Mouse (Mus musculus) hematopoietic stem cell, adult 5-6 weeks (primary cell): Measurements from ENCODE around the gene Fam89b. TPM values are rescaled to one million over a fixed set of nuclear protein-coding genes. Genes with fewer than 3 reads are reported as not detected.
A peak's percentile ranks its signal among the peaks of the same experiment; 100 is the strongest.

Experiments
- ATAC-seq, 2 experiments: fragments of 125-278 bp in 1 of 2; replicated peaks in 1 of 2; 2 replicates each; pipeline ENCODE4 v1.8.0; 2016 to 2017; ENCODE audit warnings: inconsistent platforms in 2 of 2, mild to moderate bottlenecking in 2 of 2, moderate number of reproducible peaks in 2 of 2, low read depth in 1 of 2, moderate TSS enrichment in 1 of 2; ENCODE audit not compliant: low FRiP score in 2 of 2, poor library complexity in 2 of 2, severe bottlenecking in 2 of 2, insufficient read depth in 1 of 2, low TSS enrichment in 1 of 2
- total RNA-seq: library from RNA; stranded (forward); fragments of 172-1452, 232-1000 nt; gene quantifications from 2 replicates; pipeline ENCODE4 v1.2.3, GENCODE M21; 2017

The Fam89b gene
- total RNA-seq, 1 experiment from 2014 or later: 22.8 TPM

DNA sequence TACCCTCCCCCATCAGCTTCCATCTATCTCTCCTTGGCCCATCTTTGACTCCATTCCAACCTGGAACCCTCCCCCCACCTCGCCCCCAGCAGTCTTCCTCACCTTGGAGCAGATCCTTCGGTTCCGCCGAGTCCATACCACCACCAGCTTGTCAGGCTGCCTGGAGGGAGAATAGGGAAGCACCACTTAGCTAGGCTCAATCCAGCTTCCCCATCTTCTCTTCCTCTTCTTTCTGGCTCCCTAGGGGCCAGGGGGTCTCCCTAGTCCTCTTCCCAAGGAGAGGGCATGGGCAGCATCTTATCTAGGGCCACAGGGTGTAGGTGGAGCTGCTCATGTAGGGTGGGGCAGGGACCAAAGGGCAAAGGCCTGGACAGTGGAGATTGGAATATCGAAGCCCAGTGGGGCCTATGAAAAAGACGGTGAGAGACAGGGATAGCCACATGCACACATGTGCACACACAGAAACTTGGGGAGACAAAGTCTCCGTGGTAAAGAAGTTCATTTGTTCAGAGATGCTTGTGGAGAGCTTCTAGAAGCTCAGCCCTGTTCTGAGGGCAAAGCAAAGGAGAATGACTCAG, 6.5 kb downstream of the Fam89b start:
- no peak for ATAC-seq

GRCm38 (mm10) chr19:5721233-5721632, 8.2 kb downstream of the Fam89b start:
- no peak for ATAC-seq

- no peak for ATAC-seq
Measured at GRCm38 (mm10) chr19:5716955-5717354, 12.5 kb downstream of the Fam89b start.

DNA sequence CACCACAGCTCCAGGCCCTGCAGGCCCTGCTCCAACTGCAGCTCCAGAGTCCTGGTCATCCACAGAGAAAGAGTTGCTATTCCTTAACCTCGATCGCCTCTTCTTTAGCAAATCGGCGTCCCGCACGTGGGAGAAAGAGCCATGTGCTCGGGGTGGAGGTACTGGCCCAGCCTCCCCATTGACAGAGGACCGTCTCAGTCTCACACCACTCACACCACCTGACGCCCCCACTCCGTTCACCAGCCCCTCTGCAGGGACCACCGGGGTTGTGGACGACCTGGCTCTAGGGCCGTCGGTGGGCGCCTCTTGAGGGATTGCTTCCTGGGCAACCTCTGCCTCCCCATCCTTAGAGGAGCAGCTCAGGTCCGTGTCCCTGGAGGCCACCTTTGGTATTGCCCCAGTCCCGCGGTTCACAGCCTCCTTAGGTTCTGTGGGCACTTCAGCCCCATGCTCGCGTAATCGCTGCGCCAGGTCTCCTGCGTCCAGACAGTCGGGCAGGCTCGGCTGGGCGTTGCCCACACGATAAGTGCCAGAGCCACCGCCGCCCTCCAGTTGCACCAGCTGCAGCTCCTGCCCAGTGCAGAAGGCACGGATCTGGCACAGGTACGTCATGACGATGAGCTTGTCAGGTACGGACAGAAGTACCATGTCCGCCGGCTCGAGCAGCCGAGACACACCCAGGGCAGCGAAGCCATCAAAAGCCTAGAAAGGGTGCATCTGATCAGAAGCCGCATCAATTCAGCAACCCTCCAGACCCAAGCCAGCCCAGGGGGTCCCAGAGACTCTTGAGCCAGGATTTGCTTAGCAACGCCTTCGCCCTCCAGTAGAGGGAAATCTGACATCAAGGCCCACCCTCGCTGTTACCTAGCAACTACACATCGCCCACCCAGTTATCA, 13.4 kb downstream of the Fam89b start:
- ATAC-seq: no peak; a peak in 1 of 4 replicates

GRCm38 (mm10) chr19:5713730-5714129, 15.7 kb downstream of the Fam89b start:
- ATAC-seq: peak in 1 of 2 experiments; percentile 40; a peak in 1 of 4 replicates

- no peak for ATAC-seq
Measured at GRCm38 (mm10) chr19:5713255-5713654, 16.2 kb downstream of the Fam89b start.

DNA sequence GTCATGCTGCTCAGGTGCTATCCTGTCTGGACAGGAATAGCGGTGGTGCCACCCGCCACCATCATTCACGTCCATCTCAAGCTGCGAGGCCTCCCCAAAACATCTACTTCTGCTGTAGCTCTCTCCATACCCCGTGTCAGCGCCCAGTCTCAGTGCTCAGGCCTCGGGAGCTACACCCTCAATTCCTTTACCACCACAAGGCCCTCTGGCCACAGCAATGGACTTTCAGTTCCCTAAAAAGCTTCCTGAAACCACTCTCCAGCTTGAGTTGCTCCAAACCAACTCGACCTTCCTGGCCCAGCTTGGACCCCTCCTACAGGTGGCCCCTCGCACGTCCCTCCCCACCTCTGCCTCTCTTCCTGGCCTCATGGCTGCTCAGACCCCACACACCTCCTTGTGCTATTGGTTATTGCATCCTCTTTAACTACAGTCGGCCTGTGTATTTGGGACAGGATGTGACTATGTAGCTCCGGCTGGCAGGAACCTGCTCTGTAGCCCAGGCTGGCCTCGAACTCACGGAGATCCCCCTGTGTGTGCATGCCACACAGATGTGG, 17.5 kb downstream of the Fam89b start:
- peak in 1 of 2 experiments; percentile 37; a peak in 2 of 4 replicates for ATAC-seq

GRCm38 (mm10) chr19:5711218-5711617, 18.2 kb downstream of the Fam89b start:
- no peak for ATAC-seq

DNA sequence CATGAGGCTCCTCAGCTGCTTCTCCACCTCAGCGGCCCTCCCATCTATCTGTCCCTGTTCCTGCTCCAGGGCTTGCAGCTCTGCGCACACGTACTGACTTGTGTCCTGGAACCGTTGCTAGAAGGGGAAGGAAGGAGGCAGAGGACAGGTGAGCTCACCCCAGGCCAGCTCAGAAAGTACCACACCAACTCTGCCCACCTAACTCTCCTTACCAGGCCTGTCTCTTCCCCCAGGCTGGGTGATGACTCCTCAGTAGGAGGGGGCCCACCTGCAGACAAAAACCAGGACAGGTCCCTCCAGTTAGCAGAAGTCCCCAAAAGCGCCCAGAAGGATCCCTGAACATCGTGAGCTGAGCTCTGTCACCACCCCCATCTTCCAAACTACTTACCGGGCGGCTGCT, 18.9 kb downstream of the Fam89b start:
- no peak for ATAC-seq

DNA sequence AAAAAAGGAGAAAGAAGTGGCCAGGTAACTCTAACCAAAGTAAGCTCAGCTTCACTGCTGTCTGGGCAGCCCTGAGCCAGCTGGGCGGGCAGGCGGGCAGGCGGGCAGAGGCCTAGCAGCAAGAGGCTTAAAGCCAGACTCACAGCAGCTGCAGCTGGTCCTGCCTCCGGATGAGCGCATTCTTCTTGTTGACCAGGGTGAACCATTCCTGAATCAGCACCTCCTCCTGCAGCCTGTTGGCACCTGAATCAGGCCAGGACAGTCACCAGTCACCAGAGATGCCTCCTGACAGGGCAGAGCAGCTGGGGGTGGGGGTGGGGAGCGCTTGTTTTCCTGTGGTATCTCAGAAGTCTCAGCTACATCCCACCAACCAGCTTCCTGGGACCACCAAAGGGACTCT, 19.4 kb downstream of the Fam89b start:
- no peak for ATAC-seq

GRCm38 (mm10) chr19:5704801-5705571, 24.5 kb downstream of the Fam89b start:
- ATAC-seq: peak; percentile 49 to 54

DNA sequence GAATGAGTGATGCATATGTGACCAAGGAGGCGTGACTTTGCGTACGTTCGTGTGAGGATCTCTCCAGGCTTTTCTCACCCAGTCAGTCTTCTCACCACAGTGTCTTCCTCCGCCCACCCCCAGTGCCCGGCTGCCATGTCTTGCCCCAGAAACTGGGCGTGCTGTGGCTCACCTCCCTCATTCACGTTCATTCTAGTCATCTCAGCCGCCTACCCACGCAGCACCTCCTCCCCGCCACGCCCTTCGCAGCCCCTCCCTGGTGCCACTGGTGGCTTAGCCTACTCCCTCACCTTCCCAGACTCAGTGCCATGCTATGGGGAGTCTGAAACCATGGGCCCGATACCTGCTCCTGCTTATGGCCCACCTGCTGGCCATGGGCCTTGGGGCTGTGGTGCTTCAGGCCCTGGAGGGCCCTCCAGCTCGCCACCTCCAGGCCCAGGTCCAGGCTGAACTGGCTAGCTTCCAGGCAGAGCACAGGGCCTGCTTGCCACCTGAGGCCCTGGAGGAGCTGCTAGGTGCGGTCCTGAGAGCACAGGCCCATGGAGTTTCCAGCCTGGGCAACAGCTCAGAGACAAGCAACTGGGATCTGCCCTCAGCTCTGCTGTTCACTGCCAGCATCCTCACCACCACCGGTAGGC, 25.2 kb downstream of the Fam89b start, which contains the start of gene Kcnk7:
Kcnk7 (plus strand) TSS at position 205 of the 638 bp plus-strand sequence.
- 0 out of 4 replicates have a peak, but pooled peaks of 1 of the 2 experiments have one; percentile 1 for ATAC-seq

DNA sequence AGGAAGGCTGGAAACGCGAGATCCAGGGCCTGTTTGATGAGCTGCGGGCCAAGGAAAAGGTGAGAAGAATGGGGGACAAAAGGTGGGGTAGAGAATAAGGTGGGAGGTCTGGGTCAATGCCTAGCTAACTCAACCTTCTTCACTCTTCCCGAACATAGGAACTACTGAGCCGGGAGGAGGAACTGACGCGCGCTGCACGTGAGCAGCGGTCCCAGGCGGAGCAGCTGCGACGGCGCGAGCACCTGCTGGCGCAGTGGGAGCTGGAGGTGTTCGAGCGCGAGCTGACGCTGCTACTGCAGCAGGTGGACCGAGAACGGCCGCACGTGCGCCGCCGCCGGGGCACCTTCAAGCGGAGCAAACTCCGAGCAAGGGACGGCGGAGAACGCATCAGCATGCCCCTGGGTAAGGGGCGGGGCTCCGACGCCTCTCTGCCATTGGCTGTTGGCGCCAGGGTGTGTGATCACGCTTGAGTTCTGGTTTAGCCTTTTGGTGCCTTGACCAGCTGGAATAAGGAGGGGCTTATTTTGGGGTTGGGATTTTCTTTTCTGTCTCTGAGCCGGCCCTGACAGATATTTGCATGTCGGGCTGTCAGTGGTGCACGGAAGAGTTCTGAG, 33.5 kb downstream of the Fam89b start:
- no peak for ATAC-seq

DNA sequence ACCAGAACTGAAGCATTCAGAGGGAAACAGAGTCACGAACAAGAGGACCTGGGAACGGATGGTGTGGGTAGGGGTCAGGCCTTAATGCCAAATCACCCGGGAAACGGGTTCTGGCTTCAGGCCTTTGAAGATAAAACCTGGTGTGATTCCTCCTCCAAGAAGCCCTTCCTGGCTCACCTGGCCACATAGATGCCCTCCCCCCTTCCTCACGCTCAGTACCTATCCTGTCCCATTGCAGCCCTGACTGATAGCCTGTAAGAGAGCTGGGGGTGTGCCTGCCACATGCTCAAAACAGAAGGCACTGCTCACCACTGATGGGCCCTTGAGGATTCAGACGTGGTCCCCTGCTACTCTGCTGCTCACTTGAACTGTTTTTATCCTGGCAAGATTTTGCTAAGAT, 35.7 kb downstream of the Fam89b start:
- ATAC-seq: no peak

DNA sequence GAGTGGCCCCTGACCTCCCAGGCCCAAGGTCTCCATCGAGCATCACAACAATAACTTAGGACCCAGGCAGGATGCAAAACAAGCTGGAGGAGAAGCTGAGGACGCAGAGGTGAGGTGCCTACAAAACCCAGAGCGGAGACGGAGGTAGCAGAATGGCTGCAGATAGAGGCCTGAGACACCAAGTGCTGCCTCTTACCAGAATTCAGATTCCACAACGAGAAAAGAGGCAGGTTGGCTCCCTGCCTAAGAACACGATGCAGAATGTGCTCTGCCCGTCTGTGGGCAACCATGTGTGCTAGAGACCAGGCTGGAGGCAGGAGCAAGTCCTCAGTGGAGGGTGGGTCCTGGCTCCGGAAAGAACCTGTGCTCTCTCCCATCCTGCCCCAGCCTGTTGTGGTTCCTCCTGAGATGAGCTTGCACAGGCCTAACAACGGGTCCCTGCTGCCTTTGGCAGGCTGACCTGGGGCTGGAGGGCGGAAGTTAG, 36.5 kb downstream of the Fam89b start:
- no peak for ATAC-seq

DNA sequence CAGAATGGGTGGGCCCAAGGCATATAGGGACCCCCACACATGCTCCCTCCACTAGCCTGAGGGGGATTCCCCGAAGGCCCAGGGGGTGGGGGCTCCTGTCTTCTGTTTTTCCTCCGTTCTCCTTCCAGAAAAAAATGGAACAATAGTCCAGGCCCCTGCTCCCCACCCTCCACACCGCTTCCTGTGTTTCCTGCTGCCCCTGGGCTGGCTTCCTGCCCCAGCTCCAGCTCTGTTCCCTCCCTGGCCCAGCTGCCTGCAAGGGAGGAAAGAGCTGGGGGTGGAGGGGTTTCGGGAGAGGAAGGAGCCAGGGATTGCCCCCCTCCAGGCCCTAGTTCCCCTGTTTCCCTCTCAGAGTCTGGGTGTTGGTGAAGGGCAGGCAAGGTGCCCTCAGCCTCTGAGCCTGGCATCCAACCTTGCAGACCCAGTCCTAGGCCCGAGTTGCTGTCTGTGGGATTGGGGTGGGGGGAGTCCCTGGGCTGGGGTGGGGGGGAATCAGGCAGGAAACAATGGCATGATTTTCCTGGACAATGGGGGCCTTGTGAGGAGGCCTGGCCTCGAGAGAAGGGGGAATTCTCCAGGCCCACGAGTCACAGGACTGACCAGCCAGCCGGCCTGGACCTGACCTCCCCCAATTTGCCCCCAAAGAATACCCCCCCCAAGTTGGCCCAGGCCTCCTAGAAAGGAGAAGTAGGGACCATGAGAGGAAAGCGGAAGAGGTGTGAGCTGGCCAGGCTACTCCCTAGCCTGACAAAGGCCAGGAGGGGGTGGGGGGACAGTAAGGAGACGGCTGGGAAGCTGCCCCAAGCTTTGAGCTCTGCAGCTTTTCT, 37.2 kb downstream of the Fam89b start:
- no peak for ATAC-seq
